Mouse (Mus musculus) ES-Bruce4 (cell line): ENCODE measurements around the gene Iqsec3. TPM values are rescaled to one million over a fixed set of nuclear protein-coding genes. Genes with fewer than 3 reads are reported as not detected.

Source experiments
- H3K27ac ChIP-seq: 2 replicates; pipeline ENCODE4 v1.5.1; 2012; ENCODE audit warnings: low read length, inconsistent platforms; ENCODE audit not compliant: insufficient read depth
- H3K27me3 ChIP-seq: 2 replicates; pipeline ENCODE4 v1.6.1; 2012; ENCODE audit warnings: mild to moderate bottlenecking, low read length, inconsistent platforms; ENCODE audit not compliant: control insufficient read depth, poor library complexity, insufficient read depth, severe bottlenecking
- H3K36me3 ChIP-seq: 2 replicates; pipeline ENCODE4 v1.6.1; 2012; ENCODE audit warnings: inconsistent platforms, mild to moderate bottlenecking, low read length, moderate library complexity; ENCODE audit not compliant: control insufficient read depth, poor library complexity, insufficient read depth, severe bottlenecking
- H3K4me1 ChIP-seq: one replicate; pipeline ENCODE4 v1.8.1; 2011; ENCODE audit warnings: low read length; ENCODE audit not compliant: control insufficient read depth, insufficient read depth
- H3K4me3 ChIP-seq: 2 replicates; pipeline ENCODE4 v1.5.1; 2011; ENCODE audit warnings: low read depth, mild to moderate bottlenecking, low read length
- H3K9ac ChIP-seq: 2 replicates; pipeline ENCODE4 v1.6.1; 2012; ENCODE audit warnings: low read depth, mild to moderate bottlenecking, inconsistent platforms; ENCODE audit not compliant: poor library complexity, severe bottlenecking
- H3K9me3 ChIP-seq: replicated peaks from 2 replicates; pipeline ENCODE4 v1.6.1; 2012; ENCODE audit warnings: mild to moderate bottlenecking, low read length, inconsistent platforms; ENCODE audit not compliant: control insufficient read depth, poor library complexity, insufficient read depth, severe bottlenecking
- CTCF ChIP-seq: IDR thresholded peaks from one replicate; pipeline ENCODE4 v1.8.1; 2011; ENCODE audit warnings: low read depth, low read length
- EP300 ChIP-seq: IDR thresholded peaks from 2 replicates; pipeline ENCODE4 v1.6.1; 2011; ENCODE audit warnings: low read depth, low read length; ENCODE audit not compliant: insufficient read depth
- POLR2A ChIP-seq: IDR thresholded peaks from one replicate; pipeline ENCODE4 v1.8.1; 2011; ENCODE audit warnings: low read length; ENCODE audit not compliant: insufficient read depth
- polyA plus RNA-seq: library from polyadenylated mRNA; stranded (reverse); fragments of >200 nt; gene quantifications from 2 replicates; pipeline ENCODE4 v1.2.4, GENCODE M21; 2011; ENCODE audit warnings: low read depth; ENCODE audit not compliant: missing spikeins, insufficient read depth, insufficient read length

The Iqsec3 gene
- polyA plus RNA-seq, 1 experiment: not detected

- H3K36me3 ChIP-seq: no peaks in the 10 kb centered on the region
- H3K4me3 ChIP-seq: no peak overlapping the region
- no peaks in the 10 kb centered on the region for H3K9me3 ChIP-seq
- no peak overlapping the region for H3K9ac ChIP-seq
- no peak overlapping the region for H3K27ac ChIP-seq
- TF ChIP-seq POLR2A (no peak), CTCF (no peak), EP300 (no peak)
- no peaks in the 10 kb centered on the region for H3K27me3 ChIP-seq
- no peaks in the 10 kb centered on the region for H3K4me1 ChIP-seq
These were observed 22.1 kb upstream of the Iqsec3 start for GRCm38 (mm10) chr6:121495606-121496005.

DNA sequence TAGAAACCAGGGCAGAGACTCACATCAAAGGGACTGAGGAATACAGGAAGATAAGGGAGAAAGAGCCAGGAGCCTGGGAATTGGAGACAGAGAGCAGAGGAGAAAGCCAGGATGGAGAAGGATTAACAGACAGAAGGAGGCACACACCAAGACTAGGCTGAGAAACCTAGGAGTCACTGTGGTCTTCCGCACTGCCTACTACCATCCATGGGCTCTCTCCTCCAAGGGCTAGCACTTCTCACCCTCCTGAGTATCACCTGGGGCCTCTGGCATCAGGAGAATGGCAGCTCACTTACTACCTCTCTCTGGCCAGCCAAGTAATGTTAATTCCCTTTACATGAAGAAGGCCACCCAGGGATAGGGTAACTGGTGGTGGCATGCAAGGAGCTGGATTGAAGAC is 21.5 kb upstream of the Iqsec3 start:
- no peak overlapping the region for H3K9ac ChIP-seq
- no peak overlapping the region for H3K27ac ChIP-seq
- no peaks in the 10 kb centered on the region for H3K4me1 ChIP-seq
- no peak overlapping the region for H3K4me3 ChIP-seq
- H3K27me3 ChIP-seq: no peaks in the 10 kb centered on the region
- H3K9me3 ChIP-seq: no peaks in the 10 kb centered on the region
- TF ChIP-seq EP300 (no peak), CTCF (no peak), POLR2A (no peak)
- H3K36me3 ChIP-seq: no peaks in the 10 kb centered on the region

DNA sequence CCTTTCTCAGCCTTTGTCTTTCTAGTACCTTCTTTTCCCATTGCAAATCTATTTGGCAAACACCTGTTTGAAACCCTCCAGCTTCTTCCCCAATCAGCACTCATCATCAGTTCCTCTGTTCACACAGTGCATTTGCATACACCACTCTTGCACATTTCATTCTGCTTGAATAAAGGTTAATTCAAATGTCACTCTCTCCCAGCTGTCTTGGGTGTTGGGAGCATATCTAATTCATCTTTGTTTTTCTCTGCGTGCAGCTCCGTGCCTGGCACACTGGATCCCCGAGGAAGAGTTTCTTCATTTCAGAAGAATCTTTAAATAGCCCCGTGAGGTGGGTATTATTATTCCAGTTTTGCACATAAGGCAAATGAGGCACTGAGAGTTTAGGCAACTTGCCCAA is 20.8 kb upstream of the Iqsec3 start:
- TF ChIP-seq POLR2A: no peak
- TF ChIP-seq CTCF: no peak
- TF ChIP-seq EP300: no peak
- no peaks in the 10 kb centered on the region for H3K27me3 ChIP-seq
- no peaks in the 10 kb centered on the region for H3K36me3 ChIP-seq
- no peak overlapping the region for H3K9ac ChIP-seq
- H3K4me3 ChIP-seq: no peak overlapping the region
- no peaks in the 10 kb centered on the region for H3K4me1 ChIP-seq
- H3K27ac ChIP-seq: no peak overlapping the region
- H3K9me3 ChIP-seq: no peaks in the 10 kb centered on the region

GRCm38 (mm10) chr6:121491339-121491738 is 17.9 kb upstream of the Iqsec3 start:
- Histone ChIP-seq H3K27ac (no peak overlapping the region), H3K4me3 (no peak overlapping the region), H3K27me3 (no peaks in the 10 kb centered on the region; the same call in 1 of the 2 replicates), H3K4me1 (no peaks in the 10 kb centered on the region), H3K9me3 (no peaks in the 10 kb centered on the region), H3K36me3 (no peaks in the 10 kb centered on the region), H3K9ac (no peak overlapping the region)
- TF ChIP-seq EP300: no peak
- no peak for TF ChIP-seq CTCF
- TF ChIP-seq POLR2A: no peak

DNA sequence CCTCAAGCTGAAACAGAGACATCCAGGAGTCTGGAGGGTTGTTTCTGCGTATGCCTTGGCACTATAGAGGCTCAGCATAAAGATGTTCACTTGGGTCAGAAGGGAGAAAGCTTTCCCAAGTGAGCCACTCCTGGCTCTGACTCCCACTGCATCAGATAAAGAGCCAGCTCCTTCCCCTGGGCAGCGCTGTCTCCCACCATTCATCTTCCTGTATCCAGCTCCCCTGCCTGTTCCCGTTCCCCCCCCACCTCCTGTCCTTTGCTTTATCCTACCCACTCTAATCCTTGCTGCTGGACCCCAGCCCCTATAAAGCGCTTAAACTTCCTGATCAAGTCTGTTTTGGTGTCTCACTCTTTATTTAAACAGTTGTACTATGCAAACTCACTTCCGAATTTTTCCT is 1.2 kb downstream of the Iqsec3 start:
- Histone ChIP-seq H3K9ac (no peak overlapping the region), H3K36me3 (no peaks in the 10 kb centered on the region), H3K4me3 (no peak overlapping the region), H3K27ac (no peak overlapping the region), H3K9me3 (no peaks in the 10 kb centered on the region), H3K4me1 (no peaks in the 10 kb centered on the region), H3K27me3 (peaks cover 8% of the 10 kb centered on the region)
- no peak for TF ChIP-seq POLR2A

DNA sequence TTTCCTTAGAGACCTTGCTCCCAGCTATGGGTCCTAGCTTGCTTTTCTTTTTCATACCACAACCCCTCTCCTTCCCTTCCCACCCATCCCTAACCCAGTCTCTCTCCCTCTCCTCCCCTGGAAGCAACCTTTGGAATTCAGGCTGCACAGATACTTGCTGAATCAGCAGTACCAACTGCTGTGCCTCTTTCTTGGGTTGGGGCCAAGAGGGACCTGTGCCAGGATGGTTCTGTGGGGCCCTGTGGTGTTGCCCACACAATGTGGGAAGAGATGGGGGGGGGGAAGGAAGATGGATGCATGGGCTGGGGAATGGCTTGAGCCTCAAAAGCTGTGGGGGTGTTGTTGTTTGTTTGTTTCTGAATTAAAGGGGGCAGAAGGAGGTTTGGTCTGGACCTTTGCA is 5.2 kb downstream of the Iqsec3 start:
- Histone ChIP-seq H3K4me1 (no peaks in the 10 kb centered on the region), H3K36me3 (no peaks in the 10 kb centered on the region), H3K27ac (no peak overlapping the region), H3K9me3 (no peaks in the 10 kb centered on the region), H3K9ac (no peak overlapping the region), H3K4me3 (no peak overlapping the region), H3K27me3 (peaks cover 2% of the 10 kb centered on the region)
- TF ChIP-seq CTCF: no peak
- no peak for TF ChIP-seq POLR2A
- TF ChIP-seq EP300: no peak
